In the genomic region with DNA sequence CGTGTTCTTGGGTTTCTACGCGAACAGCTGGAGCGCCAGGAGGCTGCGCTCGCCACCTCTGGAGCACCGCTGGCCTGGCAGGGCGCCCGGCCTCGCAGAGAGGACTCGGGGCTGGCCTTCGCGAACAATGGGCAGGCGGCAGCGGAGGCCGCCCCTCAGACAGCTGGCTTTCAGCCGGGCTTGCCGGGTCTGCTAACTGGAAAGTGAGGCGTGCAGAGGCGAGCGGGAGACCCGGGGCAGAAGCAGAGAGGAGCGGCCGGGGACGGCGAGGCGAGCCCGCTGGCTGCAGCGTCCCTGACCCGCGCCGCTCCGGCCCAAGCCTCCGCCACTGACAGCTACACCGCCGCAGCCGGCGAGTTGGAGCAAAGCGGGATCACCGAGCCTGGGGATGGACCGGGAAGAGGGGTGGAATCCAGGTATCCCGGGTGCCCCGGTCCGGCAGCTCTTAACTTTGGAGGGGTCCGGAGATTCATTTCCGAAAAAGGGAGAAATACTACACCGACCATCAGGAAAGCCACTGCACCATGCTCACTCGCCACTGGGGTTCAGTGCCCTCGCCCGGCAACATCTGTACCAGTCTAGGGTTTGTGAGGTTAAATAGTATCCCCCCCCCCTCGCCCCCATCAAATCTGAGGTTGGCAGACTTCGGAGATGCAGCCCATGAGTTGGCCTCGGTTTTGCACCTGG, we compare ENCODE assay signal across 9 mouse cellular contexts. TPM values are rescaled to one million over a fixed set of nuclear protein-coding genes. Genes with fewer than 3 reads are reported as not detected.
DNase-seq lines count a peak whose midpoint lies in the region; ATAC-seq lines count a peak whose summit lies in the region.
"Had no signal": no experiment of that assay in that cellular context is flagged by ENCODE, and none has a peak within 500 bp of the region (broad histone marks: within the 10 kb centered on the region; RNA-seq: fewer than 3 reads in every experiment).

No protein-coding gene starts in this region.

- no peaks in the 10 kb centered on the region for H3K9me3 ChIP-seq in intestine, embryonic 15.5 days
- no peaks in the 10 kb centered on the region for H3K9me3 ChIP-seq in limb, embryonic 13.5 days
- no peaks in the 10 kb centered on the region for H3K9me3 ChIP-seq in midbrain, embryonic 16.5 days (replicated peaks; ENCODE audit: control insufficient read depth, low read length, poor library complexity, severe bottlenecking)

- H3K4me3 ChIP-seq in intestine, embryonic 15.5 days (replicated peaks): peak overlapping the region; percentile 72
- peak overlapping the region; percentile 89 for H3K4me3 ChIP-seq in limb, embryonic 13.5 days
- H3K4me3 ChIP-seq in midbrain, embryonic 16.5 days (ENCODE audit: low read depth, low read length): peak overlapping the region; percentile 86

- 0 out of 2 replicates have a peak overlapping the region, but pooled peaks have one; percentile 32 for H3K27ac ChIP-seq in intestine, embryonic 15.5 days
- peak overlapping the region; percentile 79 for H3K27ac ChIP-seq in limb, embryonic 13.5 days
- H3K27ac ChIP-seq in midbrain, embryonic 16.5 days (ENCODE audit: low read length): peak overlapping the region; percentile 99

- peak overlapping the region; percentile 62 for H3K9ac ChIP-seq in intestine, embryonic 15.5 days
- peak overlapping the region; percentile 87 for H3K9ac ChIP-seq in limb, embryonic 13.5 days
- H3K9ac ChIP-seq in midbrain, embryonic 16.5 days (ENCODE audit: low read depth, low read length): peak overlapping the region; percentile 98

- no peaks in the 10 kb centered on the region for H3K36me3 ChIP-seq in intestine, embryonic 15.5 days
- H3K36me3 ChIP-seq in limb, embryonic 13.5 days: no peaks in the 10 kb centered on the region
- H3K36me3 ChIP-seq in midbrain, embryonic 16.5 days (ENCODE audit: control insufficient read depth, insufficient read depth, low read length): no peaks in the 10 kb centered on the region

- under 1% methylated on average over 53 of the region's 53 CpGs for WGBS in intestine, embryonic 15.5 days
- WGBS in limb, embryonic 13.5 days: under 1% methylated on average over 53 of the region's 53 CpGs
- WGBS in midbrain, embryonic 16.5 days: under 1% methylated on average over 53 of the region's 53 CpGs

- H3K4me1 ChIP-seq in intestine, embryonic 15.5 days (replicated peaks): 0 out of 2 replicates have a peak, but pooled peaks cover 15% of the 10 kb centered on the region
- peaks cover 40% of the 10 kb centered on the region for H3K4me1 ChIP-seq in limb, embryonic 13.5 days
- peaks cover 31% of the 10 kb centered on the region for H3K4me1 ChIP-seq in midbrain, embryonic 16.5 days (ENCODE audit: control insufficient read depth, insufficient read depth, low read length)

- peak; percentile 67; the same call in 1 of the 2 replicates for ATAC-seq in intestine, embryonic 15.5 days
- ATAC-seq in limb, embryonic 13.5 days (ENCODE audit: low FRiP score, low read depth): peak; percentile 33
- ATAC-seq in midbrain, embryonic 16.5 days: peak; percentile 32

- peak overlapping the region; percentile 95 for H3K4me2 ChIP-seq in intestine, embryonic 15.5 days (replicated peaks)
- peak overlapping the region; percentile 84 for H3K4me2 ChIP-seq in limb, embryonic 13.5 days (replicated peaks)
- H3K4me2 ChIP-seq in midbrain, embryonic 16.5 days (ENCODE audit: low read length): peak overlapping the region; percentile 82

- peak; percentile 48 for DNase-seq in right cerebral cortex, adult 18-20 months
- no peak for DNase-seq in right cerebral cortex, adult 2 months (ENCODE audit: low spot score in 2 of 2)
- DNase-seq in embryo, embryonic 10 days (ENCODE audit: low spot score): peak; percentile 75
- DNase-seq in gastrocnemius, postnatal 4 days (ENCODE audit: low spot score in 2 of 2): peak; percentile 75 to 85
- DNase-seq in thymus, postnatal 14 days: peak; percentile 4

- peaks cover 28% of the 10 kb centered on the region for H3K27me3 ChIP-seq in intestine, embryonic 15.5 days (replicated peaks)
- peaks cover 32% of the 10 kb centered on the region for H3K27me3 ChIP-seq in limb, embryonic 13.5 days
- no peaks in the 10 kb centered on the region for H3K27me3 ChIP-seq in midbrain, embryonic 16.5 days (ENCODE audit: control insufficient read depth, insufficient read depth, low read depth, low read length)

RNA-seq across cellular contexts. Expression of gene Sobp, which starts 1.0 kb away (rescaled TPM):
- 10 to 100 TPM; 21.5 to 25.4 TPM for total RNA-seq in gastrocnemius, postnatal 4 days (2021)
- polyA plus RNA-seq in intestine, embryonic 15.5 days (2015; fragmentation: Nextera tagmentation; extraction: Ambion mirVana): 0.96 and 1.1 TPM in 2 replicates
- 4.0 and 4.5 TPM in 2 replicates for polyA plus RNA-seq in limb, embryonic 13.5 days (2015; fragmentation: Nextera tagmentation; extraction: Ambion mirVana)
- 12.4 and 14.4 TPM in 2 replicates for polyA plus RNA-seq in midbrain, embryonic 16.5 days (2015; fragmentation: Nextera tagmentation; extraction: Ambion mirVana)
- total RNA-seq: neutrophil, adult 5-6 weeks had no signal

RNA-seq across cellular contexts. Expression of gene 9030612E09Rik, which starts 1.2 kb away (rescaled TPM):
- 1 to 10 TPM; 1.9 to 2.4 TPM for total RNA-seq in gastrocnemius, postnatal 4 days (2021)
- polyA plus RNA-seq in intestine, embryonic 15.5 days (2015; fragmentation: Nextera tagmentation; extraction: Ambion mirVana): 0.29 and 0.48 TPM in 2 replicates
- 0.94 and 1.0 TPM in 2 replicates for polyA plus RNA-seq in limb, embryonic 13.5 days (2015; fragmentation: Nextera tagmentation; extraction: Ambion mirVana)
- polyA plus RNA-seq in midbrain, embryonic 16.5 days (2015; fragmentation: Nextera tagmentation; extraction: Ambion mirVana): 1.8 and 2.6 TPM in 2 replicates
- total RNA-seq: neutrophil, adult 5-6 weeks had no signal

RNA-seq across cellular contexts. Expression of gene Pdss2, which starts 48.0 kb away (rescaled TPM):
- 10 to 100 TPM; 17.6 to 20.5 TPM for total RNA-seq in gastrocnemius, postnatal 4 days (2021)
- 14.8 and 17.2 TPM in 2 replicates for polyA plus RNA-seq in intestine, embryonic 15.5 days (2015; fragmentation: Nextera tagmentation; extraction: Ambion mirVana)
- polyA plus RNA-seq in limb, embryonic 13.5 days (2015; fragmentation: Nextera tagmentation; extraction: Ambion mirVana): 10.7 and 12.7 TPM in 2 replicates
- 16.8 and 21.6 TPM in 2 replicates for polyA plus RNA-seq in midbrain, embryonic 16.5 days (2015; fragmentation: Nextera tagmentation; extraction: Ambion mirVana)

Comparison
In these comparisons a context has a peak if more than half of its experiments do, and no peak if none do; other contexts are left out.
1. DNase-seq: peak in right cerebral cortex, adult 18-20 months (single experiment), embryo, embryonic 10 days (single experiment), gastrocnemius, postnatal 4 days (2 of 2) and thymus, postnatal 14 days (single experiment); none in right cerebral cortex, adult 2 months (0 of 2).
2. H3K27ac ChIP-seq: peak in every context shown above with its lines; median percentile 99 in midbrain, embryonic 16.5 days; 79 in limb, embryonic 13.5 days; 32 in intestine, embryonic 15.5 days.
3. Peak in every context shown above with its lines, with median percentiles within 50 percentile points of each other: ATAC-seq, H3K4me2 ChIP-seq, H3K4me3 ChIP-seq and H3K9ac ChIP-seq.